Mouse (Mus musculus) olfactory bulb, adult 2 months (tissue): ENCODE results near the gene Ston1. TPM values are rescaled to one million over a fixed set of nuclear protein-coding genes. Genes with fewer than 3 reads are reported as not detected.

Experiments used
- H3K27ac ChIP-seq: fragments of 200-500 bp; 2 replicates; pipeline ENCODE4 v1.5.1; 2012; ENCODE audit warnings: low read depth, low read length; ENCODE audit not compliant: insufficient read depth
- H3K4me1 ChIP-seq: fragments of 200-500 bp; 2 replicates; pipeline ENCODE4 v1.6.1; 2012; ENCODE audit warnings: low read length; ENCODE audit not compliant: control insufficient read depth, insufficient read depth
- H3K4me3 ChIP-seq: fragments of 200-500 bp; 2 replicates; pipeline ENCODE4 v1.5.1; 2012; ENCODE audit warnings: mild to moderate bottlenecking, low read depth, low read length, moderate library complexity; ENCODE audit not compliant: insufficient read depth
- CTCF ChIP-seq: fragments of 200-500 bp; IDR thresholded peaks from 2 replicates; pipeline ENCODE4 v1.5.1; 2012; ENCODE audit warnings: low read depth, mild to moderate bottlenecking, low read length, moderate library complexity; ENCODE audit not compliant: insufficient read depth
- POLR2A ChIP-seq: fragments of 200-500 bp; IDR thresholded peaks from 2 replicates; pipeline ENCODE4 v1.6.1; 2012; ENCODE audit warnings: mild to moderate bottlenecking, low read depth, low read length, moderate library complexity; ENCODE audit not compliant: insufficient read depth
- WGBS: fragments of 180-500 bp; shearing (Covaris S2); methylation state at CpG from one replicate; pipeline ENCODE4 v1.1.7; 2018; 5-methylcytosine and 5-hydroxymethylcytosine counted together
- polyA plus RNA-seq: library from polyadenylated mRNA; stranded (reverse); fragments of >200 nt; gene quantifications from 2 replicates; pipeline ENCODE4 v1.2.4, GENCODE M21; 2012; ENCODE audit warnings: low replicate concordance; ENCODE audit not compliant: missing spikeins, insufficient read depth, insufficient read length

Gene Ston1
- polyA plus RNA-seq, 1 experiment, result not detected

DNA sequence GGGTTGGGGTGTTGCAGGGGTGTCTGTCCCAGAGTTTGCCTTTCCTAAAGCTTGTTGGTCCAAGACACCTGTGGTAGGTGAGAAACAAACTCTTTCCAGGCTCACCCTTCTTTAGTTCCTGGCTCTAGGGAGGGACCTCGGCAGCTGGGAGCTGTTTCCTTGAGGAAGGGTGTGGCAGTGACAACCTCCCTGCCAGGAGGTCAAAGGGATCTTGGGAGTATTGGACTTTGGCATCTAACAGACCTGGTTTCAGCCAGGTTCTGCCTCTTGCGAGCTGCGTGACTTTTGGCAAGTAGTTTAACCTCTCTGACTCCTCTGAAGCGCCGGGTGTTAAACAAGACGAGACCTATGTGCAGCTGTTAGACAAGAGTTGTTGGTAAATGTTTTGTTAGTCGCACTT is 29.7 kb downstream of the Ston1 start:
- TF ChIP-seq CTCF, result no peak
- no peak for TF ChIP-seq POLR2A
- 81% methylated on average over 7 of the region's 7 CpGs for WGBS
- Histone ChIP-seq H3K27ac (no peak overlapping the region), H3K4me1 (peaks cover 6% of the 10 kb centered on the region), H3K4me3 (no peak overlapping the region)

DNA sequence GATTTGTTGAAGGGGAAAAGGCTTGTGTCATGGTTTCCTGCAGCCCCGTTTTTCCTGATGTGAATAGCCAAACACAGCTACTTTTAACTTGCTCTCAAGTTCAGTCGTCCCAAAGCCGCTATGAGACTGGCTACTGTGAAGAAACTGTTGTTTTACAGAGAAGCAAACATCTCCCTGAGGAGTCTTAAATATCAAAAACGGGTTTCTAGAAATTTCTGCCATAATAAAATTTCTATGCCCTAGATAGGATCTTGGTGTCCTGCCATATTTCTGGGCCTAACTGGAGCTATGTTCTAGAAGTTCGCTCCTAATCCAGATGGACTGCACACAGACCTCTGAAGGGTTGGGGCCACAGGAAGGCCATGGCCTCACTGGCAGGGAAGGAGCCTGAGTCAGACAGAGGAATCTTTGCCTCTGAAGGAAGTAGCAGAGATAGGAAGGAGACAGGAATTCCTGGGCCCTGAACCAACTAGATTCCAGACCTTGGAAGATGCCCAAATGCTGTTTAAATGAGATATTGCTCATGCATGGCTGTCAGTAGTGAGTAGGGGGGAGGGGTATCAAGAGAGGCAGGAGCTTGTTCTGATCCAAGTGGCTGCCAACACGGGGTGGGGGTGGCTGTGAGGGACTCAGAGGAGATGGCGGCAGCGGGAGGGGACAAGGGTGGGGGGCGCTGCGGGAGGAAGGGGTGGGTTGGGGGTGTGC is 31.3 kb downstream of the Ston1 start:
- H3K27ac ChIP-seq, result no peak overlapping the region
- 42% methylated on average over 10 of the region's 10 CpGs for WGBS
- H3K4me3 ChIP-seq, result no peak overlapping the region
- peaks cover 6% of the 10 kb centered on the region for H3K4me1 ChIP-seq
- TF ChIP-seq POLR2A, result no peak
- no peak for TF ChIP-seq CTCF

DNA sequence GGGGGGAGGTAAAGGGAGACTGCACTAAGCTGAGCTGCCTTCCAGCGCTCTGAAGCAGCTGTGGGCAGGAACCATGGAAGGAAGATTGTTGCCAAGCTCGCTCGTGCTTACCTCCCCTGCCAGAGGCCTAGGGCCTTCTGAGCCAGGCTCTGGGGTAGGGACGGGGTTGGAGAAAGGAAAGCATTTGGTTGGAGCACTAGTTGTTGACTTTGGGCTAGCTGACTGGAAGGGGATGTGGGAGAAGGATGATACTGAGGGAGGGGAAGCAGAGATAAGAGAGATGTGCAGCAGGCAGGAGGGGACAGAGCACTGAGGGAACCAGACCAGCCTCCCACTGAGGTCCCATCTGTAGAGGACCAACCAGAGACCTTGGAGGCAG is 31.9 kb downstream of the Ston1 start:
- TF ChIP-seq POLR2A (no peak), CTCF (no peak)
- Histone ChIP-seq H3K27ac (peak overlapping the region; percentile 9; the same call in 1 of the 2 replicates), H3K4me1 (peaks cover 6% of the 10 kb centered on the region), H3K4me3 (no peak overlapping the region)
- 46% methylated on average over 4 of the region's 4 CpGs for WGBS

DNA sequence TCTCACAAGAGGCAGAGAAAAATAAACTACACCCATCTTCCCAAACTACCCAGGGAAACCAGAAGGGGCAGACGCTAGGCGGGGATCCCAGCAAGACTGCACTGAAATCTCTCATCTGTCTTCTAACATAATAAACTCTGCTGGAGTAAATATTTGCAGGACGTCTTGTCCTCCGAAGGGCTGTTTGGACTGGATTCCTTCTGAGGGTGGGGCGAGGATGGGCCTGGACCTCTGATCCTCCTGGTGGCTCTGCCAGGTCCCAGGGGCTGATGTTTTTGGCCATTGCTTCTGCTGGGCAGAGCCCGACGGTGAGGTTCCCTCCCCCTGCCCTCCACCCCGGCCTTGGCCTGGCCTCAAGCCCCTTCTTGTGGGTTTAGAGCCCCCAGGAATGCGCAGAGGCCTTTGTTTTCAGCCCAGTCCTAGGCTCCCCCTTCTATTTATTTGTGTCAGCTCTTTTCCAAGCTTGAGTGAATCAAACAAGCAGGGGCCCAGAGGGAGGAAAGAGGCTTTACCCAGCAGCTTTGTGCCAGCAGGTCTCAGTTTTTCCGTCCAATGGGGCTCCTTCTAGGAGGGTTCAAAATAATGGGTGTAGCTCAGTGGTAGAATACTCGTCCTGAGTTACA is 32.6 kb downstream of the Ston1 start:
- H3K4me3 ChIP-seq, result no peak overlapping the region
- TF ChIP-seq POLR2A (no peak), CTCF (no peak)
- peaks cover 6% of the 10 kb centered on the region for H3K4me1 ChIP-seq
- 50% methylated on average over 11 of the region's 11 CpGs for WGBS
- no peak overlapping the region for H3K27ac ChIP-seq

DNA sequence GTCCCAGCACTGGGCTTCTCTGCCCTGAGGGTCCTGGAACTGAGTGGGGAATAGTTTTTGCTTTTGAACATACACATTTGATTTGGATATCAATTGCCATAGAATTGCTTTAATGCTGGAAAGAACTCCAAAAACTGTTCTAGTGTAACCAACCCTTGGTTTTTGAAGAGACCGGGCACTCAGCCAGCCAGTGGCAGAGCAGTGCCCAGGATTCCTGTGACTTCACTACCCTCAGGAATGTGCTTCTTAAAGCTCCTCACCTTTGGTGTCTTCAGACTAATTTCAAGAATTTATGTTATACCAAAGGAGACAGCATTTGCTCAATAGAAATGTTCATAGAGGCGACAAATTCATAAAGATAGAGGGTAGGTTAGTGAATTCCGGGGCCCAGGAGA is 33.1 kb downstream of the Ston1 start:
- TF ChIP-seq CTCF (no peak), POLR2A (no peak)
- peaks cover 6% of the 10 kb centered on the region for H3K4me1 ChIP-seq
- H3K4me3 ChIP-seq, result no peak overlapping the region
- 62% methylated on average over 3 of the region's 3 CpGs for WGBS
- H3K27ac ChIP-seq, result no peak overlapping the region

DNA sequence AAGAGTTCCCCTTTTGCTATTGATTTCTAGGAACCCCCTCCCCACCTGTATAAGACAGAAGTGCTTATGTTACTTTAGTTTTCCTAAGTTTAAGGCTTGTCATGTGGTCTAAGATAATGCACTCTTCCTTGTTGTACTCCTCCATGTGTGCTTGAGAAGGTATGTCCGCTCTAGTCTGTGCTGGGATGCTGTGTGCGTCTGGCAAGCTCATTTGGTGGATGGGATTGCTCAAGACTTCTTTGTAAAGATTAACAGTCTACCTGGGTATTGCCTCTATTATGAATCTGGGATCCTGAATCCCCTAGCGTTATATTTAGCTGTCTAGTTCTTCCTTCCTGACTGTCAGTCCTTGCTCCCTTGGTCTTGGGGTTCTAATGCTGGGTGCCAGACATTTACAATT is 35.1 kb downstream of the Ston1 start:
- Histone ChIP-seq H3K27ac (no peak overlapping the region), H3K4me1 (peaks cover 6% of the 10 kb centered on the region), H3K4me3 (no peak overlapping the region)
- WGBS, result 95% methylated on average over 3 of the region's 3 CpGs
- TF ChIP-seq CTCF (no peak), POLR2A (no peak)

DNA sequence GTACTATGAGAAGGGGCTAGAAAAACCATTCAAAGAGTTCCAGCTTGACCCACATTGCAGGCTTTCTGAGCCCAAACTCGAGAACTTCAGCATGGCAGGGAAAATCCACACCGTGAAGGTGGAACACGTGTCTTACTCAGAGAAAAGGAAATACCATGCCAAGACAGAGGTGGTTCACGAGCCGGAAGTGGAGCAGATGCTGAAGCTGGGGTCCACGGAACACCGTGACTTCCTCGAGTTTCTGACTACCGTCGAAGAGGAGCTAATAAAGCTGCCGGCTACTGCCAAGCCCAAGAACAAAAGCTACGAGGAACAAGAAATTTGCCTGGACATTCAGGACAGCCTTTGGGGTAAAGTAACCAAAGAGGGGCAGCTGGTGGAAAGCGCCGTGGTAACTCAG is 38.6 kb downstream of the Ston1 start:
- no peak overlapping the region for H3K4me3 ChIP-seq
- H3K4me1 ChIP-seq, result no peaks in the 10 kb centered on the region; the same call in 1 of the 2 replicates
- 80% methylated on average over 14 of the region's 14 CpGs for WGBS
- TF ChIP-seq POLR2A (no peak), CTCF (no peak)
- no peak overlapping the region for H3K27ac ChIP-seq

DNA sequence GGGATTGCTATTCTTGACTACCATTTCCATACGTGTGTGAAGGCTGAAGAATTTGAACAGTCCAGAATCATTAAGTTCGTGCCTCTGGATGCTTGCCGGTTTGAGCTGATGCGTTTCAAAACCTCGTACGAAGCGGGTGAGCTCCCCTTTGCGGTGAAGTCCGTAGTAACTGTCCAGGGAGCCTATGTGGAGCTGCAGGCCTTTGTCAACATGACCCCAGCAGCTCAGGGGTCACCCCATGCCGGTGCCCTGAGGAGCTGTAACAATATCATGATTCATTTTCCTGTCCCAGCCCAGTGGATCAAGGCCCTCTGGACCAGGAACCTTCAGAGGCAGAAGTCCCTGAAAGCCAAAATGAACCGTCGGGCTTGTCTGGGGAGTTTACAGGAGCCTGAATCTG is 39.1 kb downstream of the Ston1 start:
- no peak overlapping the region for H3K27ac ChIP-seq
- 65% methylated on average over 12 of the region's 12 CpGs for WGBS
- no peak overlapping the region for H3K4me3 ChIP-seq
- TF ChIP-seq CTCF, result no peak
- no peak for TF ChIP-seq POLR2A
- no peaks in the 10 kb centered on the region; the same call in 1 of the 2 replicates for H3K4me1 ChIP-seq

DNA sequence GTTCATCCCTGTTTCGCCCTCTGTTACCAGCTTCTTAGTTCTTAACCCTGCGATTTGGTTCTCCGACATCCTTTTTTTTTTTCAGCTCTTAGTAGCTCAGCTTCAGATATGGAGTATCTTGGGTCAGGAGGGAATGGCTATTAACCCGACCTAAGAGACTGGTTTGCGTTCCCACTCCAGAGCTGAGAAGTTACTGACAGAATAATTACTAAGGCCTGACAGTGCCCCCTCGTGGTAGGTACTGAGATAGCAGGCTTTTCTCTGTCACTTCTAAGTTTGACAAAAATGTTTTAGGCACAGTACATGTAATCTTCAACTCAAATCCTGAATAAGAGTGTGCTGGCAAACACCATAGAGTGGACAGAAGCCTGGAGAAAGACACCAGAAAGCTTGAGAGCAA is 43.5 kb downstream of the Ston1 start:
- WGBS, result 31% methylated on average over 6 of the region's 6 CpGs

More for the DNA sequence above, 43.5 kb downstream of the Ston1 start:
- H3K4me1 ChIP-seq, result no peaks in the 10 kb centered on the region; the same call in 1 of the 2 replicates
- no peak overlapping the region for H3K4me3 ChIP-seq
- H3K27ac ChIP-seq, result no peak overlapping the region
- TF ChIP-seq POLR2A (no peak), CTCF (no peak)
